Mouse (Mus musculus) megakaryocyte progenitor cell, adult 5-6 weeks (primary cell): Measurements from ENCODE around the gene Col4a1. TPM values are rescaled to one million over a fixed set of nuclear protein-coding genes. Genes with fewer than 3 reads are reported as not detected.

ENCODE experiments used
- total RNA-seq, 2 experiments: library from RNA; stranded (forward) in 1 of 2; stranded (reverse) in 1 of 2; fragments of 157-497, 149-512 nt in 1 of 2; fragments of 200-1000 nt in 1 of 2; gene quantifications; 2 replicates each; pipeline versions ENCODE4 v1.2.3 to v1.2.4; 2015 to 2017

Col4a1 gene
- total RNA-seq, 2 experiments from 2014 or later, result 0.08 to 0.32 TPM

Other genes with a start within 250 kb of the Col4a1 start
- 0.22 and 0.29 TPM in 2 replicates for gene Col4a2, start within 50 bp of the Col4a1 start, total RNA-seq (2015)
- gene Col4a2, start within 50 bp of the Col4a1 start, total RNA-seq (2017), result 0.46 and 0.64 TPM in 2 replicates
- 1.3 and 2.2 TPM in 2 replicates for gene Rab20, start 165.9 kb upstream of the Col4a1 start, total RNA-seq (2015)
- gene Rab20, start 165.9 kb upstream of the Col4a1 start, total RNA-seq (2017), result 3.7 and 5.2 TPM in 2 replicates
- gene Naxd, start 184.7 kb upstream of the Col4a1 start, total RNA-seq (2015), result 59.8 and 65.7 TPM in 2 replicates
- 70.6 and 72.5 TPM in 2 replicates for gene Naxd, start 184.7 kb upstream of the Col4a1 start, total RNA-seq (2017)
- 27.6 and 32.8 TPM in 2 replicates for gene Cars2, start 238.0 kb upstream of the Col4a1 start, total RNA-seq (2015)
- 39.6 and 41.2 TPM in 2 replicates for gene Cars2, start 238.0 kb upstream of the Col4a1 start, total RNA-seq (2017)
- gene Ing1, start 242.7 kb upstream of the Col4a1 start, total RNA-seq (2015), result 30.3 and 31.5 TPM in 2 replicates
- 41.7 and 52.5 TPM in 2 replicates for gene Ing1, start 242.7 kb upstream of the Col4a1 start, total RNA-seq (2017)